Mouse (Mus musculus) heart, adult 11 months (tissue): ENCODE results near the gene Nomo1.

Source experiments
- DNase-seq: peaks from one replicate; pipeline ENCODE4 v3.0.0; 2022

Gene Nomo1

DNA sequence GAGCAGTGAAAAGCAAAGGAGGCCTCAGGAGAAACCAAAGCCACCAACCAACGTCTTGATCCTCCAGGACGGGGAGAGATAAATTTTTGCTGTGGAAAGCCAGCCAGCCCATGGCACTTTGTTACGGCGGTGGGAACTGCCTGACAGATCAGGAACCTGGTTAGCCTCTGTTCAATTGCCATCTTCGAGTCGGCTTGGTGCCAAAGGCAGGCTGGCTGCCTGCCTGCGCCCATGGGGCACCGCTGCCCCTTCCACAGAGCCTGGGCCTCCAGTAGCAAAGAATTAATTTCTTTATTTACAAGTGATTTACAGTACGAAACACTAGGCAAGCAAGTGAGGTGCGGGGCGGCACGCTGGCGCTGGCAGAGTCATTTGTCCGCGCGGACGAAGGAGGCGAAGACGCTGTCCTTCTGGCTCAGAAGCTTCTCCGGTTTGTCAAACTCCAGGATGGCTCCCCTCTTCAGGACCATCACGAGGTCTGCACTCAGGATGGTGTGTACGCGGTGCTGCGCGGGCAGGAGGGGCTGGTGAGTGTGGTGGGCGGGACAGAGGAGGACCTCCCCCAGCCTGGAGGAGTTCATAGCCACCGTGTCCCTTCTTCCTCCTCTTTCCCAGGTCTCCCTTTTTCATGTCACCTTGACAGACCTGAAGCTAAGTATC, 70.9 kb downstream of the Nomo1 start:
- no peak for DNase-seq

DNA sequence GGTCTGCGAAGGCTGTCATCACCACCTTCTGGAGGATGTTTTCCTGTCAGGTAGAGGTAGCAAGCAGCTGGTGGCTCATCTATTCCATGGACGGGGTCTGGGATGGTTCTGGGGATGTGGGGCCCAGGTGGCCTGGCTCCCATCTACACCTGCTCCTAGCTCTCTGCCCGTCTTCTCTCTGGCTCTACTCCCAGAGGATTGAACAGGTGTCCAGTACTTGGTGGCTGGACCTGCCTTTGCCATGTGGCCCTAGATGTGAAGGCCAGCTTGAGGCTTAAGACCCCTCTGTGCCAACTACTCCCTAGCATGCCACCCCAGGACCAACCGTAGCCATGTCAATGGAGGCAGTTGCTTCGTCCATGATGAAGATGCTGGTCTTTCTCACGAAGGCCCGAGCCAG, 72.0 kb downstream of the Nomo1 start:
- no peak for DNase-seq

DNA sequence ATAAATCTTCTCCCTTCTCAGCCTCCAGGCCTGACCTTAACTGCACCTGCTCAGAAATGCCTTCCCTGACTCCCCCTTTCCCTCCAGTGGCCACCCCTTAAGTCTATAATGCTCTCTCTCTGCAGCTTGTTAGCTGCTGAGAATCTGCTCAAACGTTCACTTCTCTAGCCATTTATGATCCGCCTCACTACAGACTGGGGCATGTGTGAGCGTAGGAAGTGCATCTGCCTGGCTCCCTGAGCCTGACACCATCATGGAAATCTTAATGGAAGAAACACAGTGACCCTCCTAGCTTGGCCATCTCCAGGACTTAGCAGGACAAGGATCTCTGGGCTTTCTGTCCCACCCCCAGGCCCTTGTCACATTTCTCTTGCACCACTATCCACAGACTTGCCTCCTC, 76.6 kb downstream of the Nomo1 start:
- DNase-seq, result no peak

DNA sequence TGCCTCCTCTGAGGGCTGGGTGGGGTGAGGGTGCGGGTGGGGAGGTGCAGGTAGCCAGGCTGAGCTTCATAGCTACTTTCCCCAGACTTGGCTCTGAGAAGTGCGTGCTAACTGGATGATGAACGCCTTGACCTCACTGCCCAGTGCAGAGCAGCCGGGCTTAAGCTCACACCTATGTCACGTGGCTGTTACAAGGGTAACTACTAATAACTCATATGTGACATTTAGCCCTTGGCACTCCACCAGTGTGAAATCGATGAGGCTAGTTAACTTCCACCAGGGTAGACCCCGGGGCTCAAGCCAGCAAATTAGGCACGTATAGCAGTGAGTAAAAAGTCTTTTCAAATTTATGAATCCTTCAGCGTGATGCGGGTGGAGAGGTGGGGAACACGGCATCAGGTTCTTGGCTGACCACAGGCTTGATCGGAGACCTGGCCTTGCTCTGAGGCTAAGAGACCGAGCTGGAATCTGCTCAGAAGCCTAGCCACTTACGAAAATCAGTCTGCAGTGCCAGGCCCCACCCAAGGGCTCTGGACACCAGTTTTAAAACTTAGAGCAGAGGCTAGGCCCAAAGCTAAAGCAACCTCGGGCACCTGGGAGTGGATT, 77.8 kb downstream of the Nomo1 start:
- no peak for DNase-seq

DNA sequence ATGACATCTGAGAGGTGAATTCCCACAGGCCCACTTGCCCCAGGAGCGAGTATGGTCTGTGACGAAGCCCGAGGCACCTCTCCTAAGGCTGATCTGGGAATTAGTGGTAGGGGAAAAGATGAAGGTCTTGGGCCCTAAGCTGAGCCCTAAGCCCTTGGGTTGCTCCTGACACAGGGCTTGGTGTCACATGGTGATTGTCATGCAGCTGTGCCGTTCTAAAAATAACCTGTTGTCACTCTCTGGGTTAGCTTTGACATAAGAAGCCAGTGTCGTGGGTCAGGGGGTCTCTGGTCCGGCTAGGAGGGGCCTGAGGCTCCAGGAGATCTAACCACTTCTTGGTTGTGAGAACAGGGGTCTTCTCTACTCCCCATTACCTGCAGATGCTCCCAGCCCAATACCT, 78.4 kb downstream of the Nomo1 start:
- DNase-seq, result no peak

DNA sequence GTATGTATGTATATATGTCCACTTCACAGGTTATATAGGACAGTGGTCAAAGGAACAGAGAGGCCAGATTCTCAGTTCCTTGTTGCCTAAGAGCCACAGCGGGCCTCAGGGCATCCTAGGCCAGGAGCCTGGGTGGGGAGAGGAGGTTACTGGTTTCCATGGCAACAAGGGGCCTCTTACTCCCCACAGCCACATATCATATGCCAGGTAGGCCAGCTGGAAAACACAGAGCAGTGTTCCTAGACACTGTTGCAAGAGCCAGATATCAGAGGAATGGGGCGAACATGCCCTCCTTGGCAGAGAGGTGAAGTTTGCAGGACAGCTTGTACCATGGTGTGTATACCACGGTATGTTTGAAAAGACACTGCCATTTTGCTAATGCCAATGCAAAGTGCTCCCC, 79.9 kb downstream of the Nomo1 start:
- peak; percentile 96 for DNase-seq

DNA sequence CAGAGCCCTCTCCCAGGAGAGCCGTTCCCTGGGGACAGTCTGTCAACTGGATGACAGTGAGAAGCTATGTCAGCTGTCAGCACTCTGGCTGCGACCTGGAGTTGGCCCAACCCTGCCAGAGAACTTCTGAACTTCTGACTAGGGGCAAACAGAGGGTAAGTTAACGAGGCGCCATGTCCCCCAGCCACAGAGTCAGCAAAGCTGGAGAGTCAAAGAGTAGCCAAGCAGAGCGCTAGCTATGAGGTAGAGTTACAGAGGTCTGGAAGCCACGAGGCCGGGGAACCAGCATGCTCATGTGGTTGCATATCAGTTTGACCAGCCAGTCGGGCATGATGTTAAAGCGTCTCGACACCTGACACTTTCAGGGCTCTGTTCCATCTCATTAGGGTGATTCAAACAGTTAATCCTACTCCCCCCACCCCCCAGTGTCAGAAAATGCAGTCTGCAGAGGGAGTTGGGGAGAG, 82.7 kb downstream of the Nomo1 start:
- DNase-seq, result peak; percentile 97

DNA sequence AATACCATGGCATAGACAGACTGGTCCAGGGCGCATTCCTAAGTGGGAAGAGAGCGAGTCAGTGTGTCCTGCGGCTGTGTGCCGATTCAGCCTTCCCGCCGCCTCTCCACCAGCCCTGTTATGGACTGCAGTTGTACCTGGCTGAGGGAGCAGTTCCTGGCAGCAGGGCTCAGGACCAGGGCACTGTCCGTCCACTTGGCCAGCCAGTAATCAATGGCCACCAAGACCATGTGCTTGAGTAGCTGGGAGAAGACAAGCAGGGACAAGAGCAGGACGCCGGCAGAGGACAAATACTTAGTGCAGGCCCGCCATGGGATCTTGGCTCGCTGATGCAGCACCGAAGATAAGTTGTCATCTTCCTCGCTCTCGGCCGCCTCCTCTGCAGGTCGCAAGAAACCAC, 83.5 kb downstream of the Nomo1 start:
- peak; percentile 95 for DNase-seq

DNA sequence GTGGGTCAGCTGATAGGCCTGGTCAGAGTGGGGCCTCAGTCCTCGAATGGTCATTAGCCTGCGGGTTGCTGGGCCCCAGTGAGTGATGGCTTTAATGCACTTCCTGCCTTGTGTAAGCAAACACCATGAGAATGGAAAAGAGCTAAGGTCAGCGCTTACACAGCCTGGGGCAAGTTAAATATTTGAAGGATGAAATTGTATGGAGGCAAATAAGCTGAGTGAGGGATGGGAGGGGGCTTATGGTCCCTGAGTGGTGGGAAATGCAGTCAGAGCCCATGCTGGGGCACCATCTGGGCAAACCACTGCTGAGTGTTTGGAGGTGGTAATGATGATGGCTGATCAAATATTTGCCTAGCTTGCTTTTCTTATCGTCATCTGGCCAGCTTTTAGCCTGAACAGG, 89.5 kb downstream of the Nomo1 start:
- DNase-seq, result no peak

DNA sequence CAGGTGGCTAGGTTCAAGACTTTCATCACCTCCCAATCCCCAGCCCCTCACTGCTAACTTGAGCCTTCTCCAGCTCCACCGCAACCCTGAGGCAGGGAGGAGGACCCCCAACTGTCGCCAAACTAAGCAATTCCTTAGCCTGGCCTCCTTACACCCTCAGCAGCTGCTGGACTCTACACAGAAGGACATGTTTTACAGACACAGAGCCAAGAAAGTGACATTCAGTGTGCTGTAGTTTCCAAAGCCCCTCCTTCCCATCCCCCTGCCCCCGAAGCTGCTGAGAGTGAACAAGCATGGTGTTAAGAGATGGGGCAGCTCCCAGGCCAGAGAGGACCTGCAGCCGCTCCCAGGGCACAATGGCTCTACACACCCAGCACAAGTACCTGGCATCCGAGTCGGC, 91.0 kb downstream of the Nomo1 start:
- DNase-seq, result no peak

DNA sequence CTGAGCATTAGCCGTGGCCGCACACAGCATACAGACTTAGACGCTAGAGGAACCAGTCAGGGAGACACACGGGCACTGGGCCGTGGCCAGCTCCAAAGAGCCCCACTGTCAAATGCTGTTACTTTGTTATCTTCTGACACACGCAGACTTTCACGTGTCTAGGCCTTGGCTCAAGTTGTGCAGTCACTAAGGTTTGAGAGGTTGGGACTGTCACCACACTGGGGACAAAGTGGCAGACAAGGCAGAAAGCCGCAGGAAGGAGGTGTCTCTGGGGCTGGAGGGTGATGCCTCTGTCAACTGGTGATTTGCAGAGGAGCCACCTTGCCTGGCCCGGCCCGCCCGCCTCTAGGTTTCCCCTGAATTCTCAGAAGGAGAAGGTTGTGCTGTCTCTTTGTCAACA, 91.8 kb downstream of the Nomo1 start:
- DNase-seq, result peak; percentile 94

DNA sequence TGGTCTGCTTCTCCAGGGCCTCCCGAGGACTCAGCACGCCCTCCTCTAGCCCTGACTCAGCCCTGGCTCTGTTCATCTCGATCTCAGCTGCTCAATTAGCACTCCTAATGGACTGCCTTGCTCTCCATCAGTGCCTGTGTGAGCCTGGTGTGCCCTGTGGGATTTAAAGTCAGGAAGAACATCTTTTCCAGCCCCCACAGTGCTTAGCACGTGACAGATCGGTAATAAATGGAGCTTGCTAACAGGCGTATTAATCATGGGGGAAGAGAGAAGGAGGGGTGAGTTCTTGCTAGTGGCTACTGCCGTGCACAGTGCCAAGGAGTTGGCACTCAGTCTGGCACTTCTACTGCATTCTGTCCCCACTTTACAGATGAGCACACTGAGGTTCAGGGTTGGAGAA, 94.7 kb downstream of the Nomo1 start:
- no peak for DNase-seq

DNA sequence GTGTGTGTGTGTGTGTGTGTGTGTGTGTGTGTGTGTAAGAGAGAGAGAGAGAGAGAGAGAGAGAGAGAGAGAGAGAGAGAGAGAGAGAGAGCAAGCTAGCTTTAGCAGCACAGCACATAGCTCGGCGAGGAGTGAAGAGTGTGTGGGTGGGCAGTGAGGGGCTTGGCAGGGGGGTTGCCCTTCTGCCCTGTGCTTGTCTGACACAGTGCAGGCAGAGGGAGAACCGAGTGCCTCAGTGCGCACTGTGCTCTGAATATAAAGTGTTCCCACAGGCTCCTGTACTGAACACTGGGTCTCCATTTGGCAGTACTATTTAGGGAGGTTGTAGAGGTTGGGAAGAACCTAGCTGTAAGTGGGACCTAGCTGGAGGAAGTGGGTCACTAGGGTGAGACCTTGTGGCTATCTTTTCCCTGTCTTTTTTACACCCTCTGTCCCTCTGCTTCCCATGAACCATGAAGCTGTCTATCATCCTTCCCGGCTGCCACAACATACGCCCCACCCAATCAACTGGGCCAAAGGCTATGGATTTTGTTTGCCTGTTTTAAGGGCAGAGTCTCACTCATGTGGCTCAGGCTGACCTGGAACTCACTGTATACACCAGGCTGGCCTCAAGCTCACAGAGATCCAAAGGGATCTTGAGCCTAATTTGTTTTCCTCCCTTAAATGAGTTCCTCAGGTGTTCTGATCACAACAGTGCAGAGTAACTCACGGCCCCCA, 96.1 kb downstream of the Nomo1 start:
- DNase-seq, result no peak

DNA sequence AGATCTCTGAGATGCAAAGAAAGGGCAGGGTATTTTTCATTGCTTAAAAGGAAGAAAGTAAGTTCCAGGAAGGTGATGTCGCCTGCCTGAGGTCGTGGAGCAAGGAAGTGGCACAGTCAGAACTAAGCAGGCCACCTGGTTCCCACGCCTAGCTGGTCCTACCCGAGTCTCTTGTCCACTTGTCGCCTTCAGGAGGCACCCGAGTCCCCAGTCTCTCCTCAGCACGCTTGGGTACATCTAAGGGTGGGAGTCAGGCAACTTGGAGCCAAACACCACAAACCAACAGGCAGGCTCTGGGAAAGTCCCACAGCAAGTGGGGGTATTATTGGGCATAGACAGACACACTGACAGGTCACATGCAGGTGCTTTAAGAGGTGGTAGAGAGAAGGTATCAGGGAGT, 97.2 kb downstream of the Nomo1 start:
- no peak for DNase-seq

DNA sequence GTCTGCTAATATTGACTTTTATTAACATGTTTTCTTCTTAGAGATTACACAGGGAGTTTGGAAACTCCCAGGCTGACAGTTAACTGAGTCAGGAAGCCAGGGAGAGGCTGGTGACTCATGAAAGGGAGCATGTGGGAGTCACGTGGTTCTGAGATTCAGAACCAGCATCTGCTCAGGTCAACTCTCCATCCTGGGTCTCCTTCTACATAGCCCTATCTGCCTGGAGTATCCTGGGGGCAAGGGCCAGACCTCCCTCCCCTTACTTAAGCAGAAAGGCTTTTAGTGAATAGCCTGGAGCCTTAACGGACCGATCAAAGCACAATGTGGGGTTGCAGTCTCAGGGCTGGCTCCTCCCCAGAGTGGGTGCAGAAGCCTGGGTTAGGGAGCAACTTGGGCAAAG, 97.8 kb downstream of the Nomo1 start:
- no peak for DNase-seq

DNA sequence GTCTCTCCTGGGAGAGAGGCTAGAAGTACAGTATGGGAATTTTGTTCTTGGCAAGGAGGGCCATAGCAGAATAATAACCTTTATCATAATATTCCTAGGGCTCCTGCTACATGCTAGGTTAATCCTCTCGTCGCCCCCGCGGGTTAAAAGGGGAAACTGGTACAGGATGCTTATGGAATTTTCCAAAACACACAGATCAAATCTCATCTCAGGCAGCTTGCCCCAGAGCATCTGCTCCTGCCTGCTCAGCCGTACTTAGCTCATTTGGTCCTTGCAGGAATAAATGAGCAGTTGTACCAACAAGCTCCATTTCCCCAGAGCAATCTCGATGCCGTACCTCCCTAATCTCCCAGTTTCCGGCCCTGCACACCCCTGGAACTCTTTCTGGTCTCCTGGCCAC, 98.3 kb downstream of the Nomo1 start:
- DNase-seq, result no peak

DNA sequence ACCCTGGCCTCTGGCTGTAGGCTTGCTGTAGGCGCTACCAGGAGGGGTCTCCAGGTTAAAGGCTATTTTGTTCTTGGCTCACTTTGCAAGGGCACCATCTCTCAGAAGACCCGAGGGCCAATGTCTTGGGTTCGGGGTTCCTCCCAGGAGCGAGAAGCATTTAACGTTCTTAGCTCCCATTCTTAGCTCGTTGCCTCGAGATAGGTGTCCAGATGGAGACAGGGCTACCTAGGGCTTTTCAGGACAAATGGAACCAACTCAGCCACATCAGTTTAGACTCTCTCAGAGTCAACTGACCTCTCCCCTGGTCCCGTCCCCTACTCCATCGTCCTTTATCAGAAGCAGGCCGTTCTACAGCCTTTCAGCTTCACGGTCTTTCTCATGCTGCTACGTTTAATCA, 98.7 kb downstream of the Nomo1 start:
- no peak for DNase-seq
